Mouse (Mus musculus): ENCODE measurements around the gene Coro1b. TPM values are rescaled to one million over a fixed set of nuclear protein-coding genes. Genes with fewer than 3 reads are reported as not detected.

Gene Coro1b
- total and polyA plus RNA-seq, 2 experiments, result 66.1 to 109 TPM

GRCm38 (mm10) chr19:4145936-4146335, 2.5 kb upstream of the Coro1b start:
- H3K27ac ChIP-seq (replicated peaks; ENCODE audit: insufficient read depth, low read depth, low read length), result no peak overlapping the region
- TF ChIP-seq POLR2A (IDR thresholded peaks at IDR 0.05; ENCODE audit: extremely low read depth, insufficient read depth, low read length), result no peak
- TF ChIP-seq CTCF (IDR thresholded peaks at IDR 0.05; ENCODE audit: low read depth, low read length), result no peak
- H3K27me3 ChIP-seq (ENCODE audit: control insufficient read depth, insufficient read depth, low read length), result no peaks in the 10 kb centered on the region
- peaks cover 18% of the 10 kb centered on the region for H3K4me1 ChIP-seq (ENCODE audit: control insufficient read depth, insufficient read depth, low read length)
- WGBS, result 96% methylated on average over 5 of the region's 5 CpGs
- H3K4me3 ChIP-seq (ENCODE audit: insufficient read depth, low read depth, low read length), result no peak overlapping the region
- no peaks in the 10 kb centered on the region for H3K36me3 ChIP-seq (ENCODE audit: control insufficient read depth, insufficient read depth, low read length)
- no peak for DNase-seq (ENCODE audit: extremely low read depth, low read depth, low spot score)
- H3K9ac ChIP-seq (ENCODE audit: low read depth, low read length), result no peak overlapping the region
- peaks cover 15% of the 10 kb centered on the region; the same call in 1 of the 2 replicates for H3K79me2 ChIP-seq (ENCODE audit: control insufficient read depth, insufficient read depth, low read length)

- H3K4me3 ChIP-seq (ENCODE audit: insufficient read depth, low read depth, low read length), result no peak overlapping the region
- no peaks in the 10 kb centered on the region for H3K27me3 ChIP-seq (ENCODE audit: control insufficient read depth, insufficient read depth, low read length)
- peaks cover 15% of the 10 kb centered on the region; the same call in 1 of the 2 replicates for H3K79me2 ChIP-seq (ENCODE audit: control insufficient read depth, insufficient read depth, low read length)
- peaks cover 18% of the 10 kb centered on the region for H3K4me1 ChIP-seq (ENCODE audit: control insufficient read depth, insufficient read depth, low read length)
- TF ChIP-seq POLR2A (IDR thresholded peaks at IDR 0.05; ENCODE audit: extremely low read depth, insufficient read depth, low read length) (no peak), CTCF (IDR thresholded peaks at IDR 0.05; ENCODE audit: low read depth, low read length) (no peak)
- H3K36me3 ChIP-seq (ENCODE audit: control insufficient read depth, insufficient read depth, low read length), result no peaks in the 10 kb centered on the region
- H3K9ac ChIP-seq (ENCODE audit: low read depth, low read length), result no peak overlapping the region
- H3K27ac ChIP-seq (replicated peaks; ENCODE audit: insufficient read depth, low read depth, low read length), result peak overlapping the region; percentile 7; the same call in 1 of the 2 replicates
- no peak for DNase-seq (ENCODE audit: extremely low read depth, low read depth, low spot score)
- WGBS, result 84% methylated on average over 12 of the region's 12 CpGs
Measured at GRCm38 (mm10) chr19:4146366-4147021, 1.9 kb upstream of the Coro1b start.

DNA sequence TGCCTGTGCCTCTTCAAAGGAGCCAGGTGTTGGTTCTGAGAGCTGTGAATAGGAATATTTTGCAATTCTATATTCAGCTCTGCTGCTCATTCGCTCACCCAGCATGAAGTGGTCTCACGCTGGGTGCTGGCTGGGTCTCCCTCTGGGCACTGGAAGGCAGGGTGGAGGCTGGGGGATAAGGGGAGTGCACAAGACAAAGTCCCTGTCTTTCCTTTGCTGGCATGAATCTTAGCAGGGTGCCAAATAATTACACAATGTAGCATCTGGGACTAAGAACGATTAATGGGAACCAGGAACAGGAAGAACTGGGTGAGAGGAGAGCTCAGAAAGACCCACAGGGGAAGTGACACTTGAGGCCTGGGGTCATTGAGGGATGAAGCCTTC, 1.4 kb upstream of the Coro1b start:
- H3K27ac ChIP-seq (replicated peaks; ENCODE audit: insufficient read depth, low read depth, low read length), result peak overlapping the region; percentile 11

GRCm38 (mm10) chr19:4147782-4148490, 483 bp upstream of the Coro1b start:
- H3K36me3 ChIP-seq (ENCODE audit: control insufficient read depth, insufficient read depth, low read length), result 0 out of 2 replicates have a peak, but pooled peaks cover 2% of the 10 kb centered on the region
- DNase-seq (ENCODE audit: extremely low read depth, low read depth, low spot score), result peak; percentile 84
- H3K27me3 ChIP-seq (ENCODE audit: control insufficient read depth, insufficient read depth, low read length), result no peaks in the 10 kb centered on the region
- H3K4me3 ChIP-seq (ENCODE audit: insufficient read depth, low read depth, low read length), result no peak overlapping the region; the same call in 1 of the 2 replicates
- peaks cover 18% of the 10 kb centered on the region for H3K4me1 ChIP-seq (ENCODE audit: control insufficient read depth, insufficient read depth, low read length)
- peak overlapping the region; percentile 31 for H3K9ac ChIP-seq (ENCODE audit: low read depth, low read length)
- H3K27ac ChIP-seq (replicated peaks; ENCODE audit: insufficient read depth, low read depth, low read length), result peak overlapping the region; percentile 11
- H3K79me2 ChIP-seq (ENCODE audit: control insufficient read depth, insufficient read depth, low read length), result peaks cover 15% of the 10 kb centered on the region; the same call in 1 of the 2 replicates
- WGBS, result 50% methylated on average over 9 of the region's 9 CpGs
- TF ChIP-seq CTCF (IDR thresholded peaks at IDR 0.05; ENCODE audit: low read depth, low read length) (no peak), POLR2A (IDR thresholded peaks at IDR 0.05; ENCODE audit: extremely low read depth, insufficient read depth, low read length) (no peak)

More for the DNA sequence above, 1.4 kb upstream of the Coro1b start:
- 60% methylated on average over 3 of the region's 3 CpGs for WGBS
- Histone ChIP-seq H3K9ac (ENCODE audit: low read depth, low read length) (no peak overlapping the region), H3K79me2 (ENCODE audit: control insufficient read depth, insufficient read depth, low read length) (peaks cover 15% of the 10 kb centered on the region; the same call in 1 of the 2 replicates), H3K4me3 (ENCODE audit: insufficient read depth, low read depth, low read length) (no peak overlapping the region), H3K27me3 (ENCODE audit: control insufficient read depth, insufficient read depth, low read length) (no peaks in the 10 kb centered on the region), H3K4me1 (ENCODE audit: control insufficient read depth, insufficient read depth, low read length) (peaks cover 18% of the 10 kb centered on the region), H3K36me3 (ENCODE audit: control insufficient read depth, insufficient read depth, low read length) (0 out of 2 replicates have a peak, but pooled peaks cover 2% of the 10 kb centered on the region)
- DNase-seq (ENCODE audit: extremely low read depth, low read depth, low spot score), result peak; percentile 66
- TF ChIP-seq POLR2A (IDR thresholded peaks at IDR 0.05; ENCODE audit: extremely low read depth, insufficient read depth, low read length) (no peak), CTCF (IDR thresholded peaks at IDR 0.05; ENCODE audit: low read depth, low read length) (no peak)

DNA sequence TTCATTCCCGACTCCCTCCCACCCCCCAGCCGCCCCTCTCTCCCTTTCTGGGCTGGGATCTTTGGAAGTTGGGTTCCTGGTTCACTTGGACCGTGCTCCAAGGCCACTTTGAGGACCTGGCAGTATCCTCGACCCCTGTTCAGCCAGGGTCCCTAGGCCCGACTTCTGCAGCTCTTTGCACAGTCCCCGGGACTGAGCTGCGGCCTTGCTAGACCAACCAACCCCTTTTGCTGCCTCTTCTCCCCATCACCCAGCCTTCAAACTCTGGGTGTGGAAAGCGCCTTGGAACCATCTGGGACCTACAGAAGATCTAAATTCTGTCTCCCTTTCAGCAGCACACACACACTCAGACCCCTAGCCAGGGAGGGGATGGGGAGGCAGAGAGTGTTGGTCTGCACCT, 400 bp downstream of the Coro1b start:
- no peak for DNase-seq (ENCODE audit: extremely low read depth, low read depth, low spot score)
- Histone ChIP-seq H3K36me3 (ENCODE audit: control insufficient read depth, insufficient read depth, low read length) (0 out of 2 replicates have a peak, but pooled peaks cover 2% of the 10 kb centered on the region), H3K27me3 (ENCODE audit: control insufficient read depth, insufficient read depth, low read length) (no peaks in the 10 kb centered on the region), H3K79me2 (ENCODE audit: control insufficient read depth, insufficient read depth, low read length) (peaks cover 15% of the 10 kb centered on the region; the same call in 1 of the 2 replicates), H3K4me3 (ENCODE audit: insufficient read depth, low read depth, low read length) (peak overlapping the region; percentile 88), H3K27ac (replicated peaks; ENCODE audit: insufficient read depth, low read depth, low read length) (peak overlapping the region; percentile 6), H3K9ac (ENCODE audit: low read depth, low read length) (peak overlapping the region; percentile 86), H3K4me1 (ENCODE audit: control insufficient read depth, insufficient read depth, low read length) (peaks cover 18% of the 10 kb centered on the region)
- WGBS, result under 1% methylated on average over 8 of the region's 8 CpGs
- TF ChIP-seq POLR2A (IDR thresholded peaks at IDR 0.05; ENCODE audit: extremely low read depth, insufficient read depth, low read length) (no peak), CTCF (IDR thresholded peaks at IDR 0.05; ENCODE audit: low read depth, low read length) (no peak)
